19 mouse cellular contexts compared by ENCODE assay signal in genomic region chr8:89412046-89412445, GRCm38 (mm10).
DNase-seq lines count a peak whose midpoint lies in the region; ATAC-seq and TF ChIP-seq lines count a peak whose summit lies in the region.
"Had no signal": no experiment of that assay in that cellular context is flagged by ENCODE, and none has a peak within 500 bp of the region (broad histone marks: within the 10 kb centered on the region; RNA-seq: fewer than 3 reads in every experiment).

No protein-coding gene starts in this region.

- DNase-seq in Patski (ENCODE audit: low read depth, low spot score) = no peak
- peak; percentile 65 for DNase-seq in embryo, embryonic 11 days
- DNase-seq in kidney, adult 8-10 months = peak; percentile 12 to 15
- peak; percentile 42 to 46 for DNase-seq in kidney, postnatal 36 days
- no peak for DNase-seq in spleen, postnatal 36 days (ENCODE audit: low spot score in 2 of 2)
- no peak for DNase-seq in gastrocnemius, adult 2 months
- no peak for DNase-seq in layer of hippocampus, postnatal 36 days
- DNase-seq: adrenal gland, adult 8-10 months; B cell, adult 2 months; cerebellum, adult 18-20 months; layer of hippocampus, adult 9-11 months had no signal

- CTCF ChIA-PET in Patski (lab: Charles Lee) = interaction anchor here (1.1 to 1.2 kb wide), 2 partner anchors 12 to 20 kb away, joined by 3 to 4 read pairs; no protein-coding TSS in a partner anchor

- no peak overlapping the region for H3K27ac ChIP-seq in gastrocnemius, adult 2 months
- H3K27ac ChIP-seq: intestine, embryonic 15.5 days; limb, embryonic 12.5 days; liver, embryonic 14.5 days; neural tube, embryonic 13.5 days had no signal

- H3K27me3 ChIP-seq in Patski = peaks cover under 1% of the 10 kb centered on the region
- H3K27me3 ChIP-seq: heart, embryonic 12.5 days; intestine, embryonic 15.5 days; limb, embryonic 12.5 days; neural tube, embryonic 13.5 days had no signal

- TF ChIP-seq CTCF in Patski (IDR thresholded peaks at IDR 0.05) = no peak
- no peak for TF ChIP-seq CTCF in gastrocnemius, adult 2 months (IDR thresholded peaks at IDR 0.05)

- peak; percentile 39 for ATAC-seq in Patski
- ATAC-seq: forebrain, postnatal 0 days; intestine, embryonic 15.5 days; lung, postnatal 0 days had no signal

- in situ Hi-C loops in Patski (cut with MboI; ENCODE audit: low pct_unique_long_range_greater_than_20kb) = no loop called here

- intact Hi-C loops in gastrocnemius, adult 2 months (cut with DNase I) = no loop called here

- no peak overlapping the region for H3K4me3 ChIP-seq in gastrocnemius, adult 2 months
- H3K4me3 ChIP-seq: erythroblast, embryonic 14.5 days; heart, embryonic 12.5 days; intestine, embryonic 15.5 days; limb, embryonic 12.5 days; neural tube, embryonic 13.5 days had no signal

- POLR2A ChIA-PET in Patski (lab: Charles Lee) = no interaction called here

Comparison
In these comparisons a context has a peak if more than half of its experiments do, and no peak if none do; other contexts are left out.
1. DNase-seq: peak in embryo, embryonic 11 days (single experiment), kidney, adult 8-10 months (2 of 2) and kidney, postnatal 36 days (2 of 2); none in Patski (single experiment), spleen, postnatal 36 days (0 of 2), gastrocnemius, adult 2 months (single experiment) and layer of hippocampus, postnatal 36 days (0 of 2).